Mouse (Mus musculus) embryo, embryonic 10 days (tissue): ENCODE results near the gene Smim24.

Experiments
- DNase-seq: peaks from one replicate; pipeline ENCODE4 v3.0.0-alpha.2; 2015; ENCODE audit warnings: low spot score

The Smim24 gene

DNA sequence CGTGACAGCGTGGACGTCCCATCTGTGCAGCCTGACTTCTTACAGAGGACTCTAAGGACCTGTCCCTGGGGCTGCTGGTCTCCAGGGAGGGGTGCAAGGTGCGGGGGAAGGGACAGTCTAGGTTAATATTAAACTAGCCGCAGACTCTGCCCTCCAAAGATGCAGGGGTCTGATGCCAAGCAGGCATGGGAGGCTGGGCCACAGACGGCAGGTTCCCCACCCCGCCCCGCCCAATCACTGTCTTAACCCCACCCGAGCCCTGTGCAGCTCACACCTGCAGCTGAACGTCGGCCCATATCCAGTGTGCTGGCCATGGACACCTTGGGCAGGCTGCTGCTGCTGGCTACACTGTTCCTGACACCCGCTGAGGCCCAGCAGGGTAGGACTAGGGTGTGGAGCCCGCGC lies at the start of gene Smim24:
Gene Smim24 (plus strand): TSS at position 271 of the 405 bp plus-strand sequence.
- no peak for DNase-seq

GRCm38 (mm10) chr10:81344421-81345161 lies 48.3 kb upstream of the Smim24 start:
- DNase-seq, result no peak

DNA sequence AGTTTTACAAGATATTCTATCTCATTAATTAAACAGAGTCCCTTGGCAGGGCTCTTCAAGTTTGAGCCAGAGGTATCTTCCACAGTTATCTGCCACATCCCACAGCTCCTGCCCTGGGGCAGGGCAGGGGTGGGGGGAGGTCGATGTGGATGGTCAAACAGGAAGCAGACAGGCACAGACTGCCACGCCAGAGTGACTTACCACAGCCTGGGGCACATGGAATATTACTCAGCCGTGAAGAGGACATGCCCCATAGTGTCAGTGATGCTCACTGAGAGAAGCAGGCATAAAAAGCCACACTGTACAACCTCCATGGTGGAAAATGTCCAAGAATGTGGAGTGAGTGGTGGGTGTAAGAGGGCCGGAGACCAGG lies 47.7 kb upstream of the Smim24 start:
- DNase-seq, result no peak

GRCm38 (mm10) chr10:81346453-81347067 lies 46.3 kb upstream of the Smim24 start:
- peak; percentile 85 for DNase-seq

DNA sequence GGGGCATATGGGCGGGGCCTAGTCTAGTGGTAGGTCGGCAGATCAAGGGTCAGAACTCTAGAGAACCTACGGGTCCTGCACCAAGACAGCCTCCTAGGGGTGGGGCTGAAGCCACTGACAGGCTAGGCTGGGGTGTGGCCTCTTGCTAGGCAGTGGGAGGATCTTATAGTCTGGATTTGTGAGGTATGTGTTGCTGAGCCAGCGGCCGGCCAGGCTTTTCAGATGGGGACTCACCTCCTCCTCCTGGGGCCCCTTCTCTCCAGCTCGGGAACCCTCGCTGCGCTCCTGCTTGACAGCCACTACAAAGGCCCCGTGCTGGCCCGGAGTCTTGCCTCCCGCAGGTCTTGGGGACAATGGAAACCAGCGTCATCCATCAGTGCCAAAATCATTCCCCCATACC lies 43.7 kb upstream of the Smim24 start:
- peak; percentile 72 for DNase-seq

- no peak for DNase-seq
Measured at GRCm38 (mm10) chr10:81349961-81350350, 42.9 kb upstream of the Smim24 start.

DNA sequence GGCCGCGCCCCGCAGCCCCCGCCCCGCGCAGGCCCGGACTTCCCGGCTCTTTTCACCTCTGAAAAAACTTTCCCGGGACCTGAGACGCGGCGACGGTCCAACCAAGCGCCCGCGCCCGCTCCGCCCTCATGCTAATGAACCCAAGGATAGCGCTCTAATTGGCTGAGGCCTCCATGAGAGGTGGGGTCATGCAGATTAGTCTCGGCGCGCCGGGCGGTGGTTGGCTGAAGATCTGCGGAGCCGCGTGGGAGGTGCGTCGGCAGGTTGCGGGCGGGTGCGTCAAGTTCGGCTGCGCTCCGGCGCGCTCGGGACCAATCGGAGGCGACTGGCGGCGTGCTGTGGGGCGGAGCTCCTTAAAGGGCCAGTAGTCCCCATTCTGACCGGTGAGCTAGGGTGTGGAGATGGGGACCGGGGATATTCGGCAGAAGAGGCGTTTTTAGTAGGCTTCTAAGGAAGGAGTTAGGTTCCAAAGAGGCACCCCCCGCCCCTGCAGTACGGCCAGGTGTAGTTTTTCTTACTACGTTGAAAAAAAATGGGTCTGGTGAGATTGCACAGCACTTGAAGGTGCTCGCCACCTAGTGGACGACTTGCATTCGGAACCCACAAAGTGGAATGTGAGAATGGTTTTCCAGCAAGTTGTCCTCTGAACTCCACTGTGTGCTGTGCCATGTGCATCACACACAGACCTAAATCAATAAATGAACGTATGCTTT lies 42.3 kb upstream of the Smim24 start, which contains the start of gene Hmg20b:
Gene Hmg20b (minus strand): TSS at position 130 of the 713 bp plus-strand sequence.
- DNase-seq, result peak; percentile 99

GRCm38 (mm10) chr10:81351678-81352291 lies 41.1 kb upstream of the Smim24 start:
- DNase-seq, result no peak

DNA sequence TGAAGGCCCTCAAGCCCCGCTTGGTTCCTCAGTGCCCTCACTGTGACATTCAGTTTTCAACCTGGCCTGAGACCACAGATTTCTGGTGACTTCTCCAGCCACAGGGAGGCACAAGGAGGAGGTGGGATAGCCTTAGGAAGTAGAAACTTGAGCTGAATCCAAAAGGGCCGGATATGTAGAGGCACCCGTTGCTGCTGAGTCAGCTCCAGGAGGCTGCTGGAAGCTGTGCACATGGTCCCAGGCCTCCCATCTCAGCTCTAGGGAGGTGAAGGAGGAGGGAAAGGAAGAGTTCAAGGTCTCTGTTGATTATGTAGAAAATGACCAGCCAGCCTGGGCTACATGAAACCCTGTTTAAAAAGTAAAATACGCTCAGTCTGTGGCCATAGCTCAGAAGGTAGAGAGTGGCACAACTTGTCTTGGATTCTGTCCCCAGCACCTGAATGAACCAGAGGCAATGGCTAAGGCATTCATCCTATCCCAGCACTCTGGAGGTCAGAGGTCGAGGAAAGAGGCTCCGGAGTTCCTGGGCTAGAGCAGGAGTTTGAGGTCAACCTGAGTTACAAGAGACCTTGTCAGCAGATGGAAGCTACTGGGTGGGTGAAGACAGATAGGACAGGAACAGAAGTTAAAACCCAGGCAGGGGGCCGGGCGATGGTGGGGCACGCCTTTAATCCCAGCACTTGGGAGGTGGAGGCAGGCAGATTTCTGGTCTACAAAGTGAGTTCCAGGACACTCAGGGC lies 37.9 kb upstream of the Smim24 start:
- DNase-seq, result no peak

DNA sequence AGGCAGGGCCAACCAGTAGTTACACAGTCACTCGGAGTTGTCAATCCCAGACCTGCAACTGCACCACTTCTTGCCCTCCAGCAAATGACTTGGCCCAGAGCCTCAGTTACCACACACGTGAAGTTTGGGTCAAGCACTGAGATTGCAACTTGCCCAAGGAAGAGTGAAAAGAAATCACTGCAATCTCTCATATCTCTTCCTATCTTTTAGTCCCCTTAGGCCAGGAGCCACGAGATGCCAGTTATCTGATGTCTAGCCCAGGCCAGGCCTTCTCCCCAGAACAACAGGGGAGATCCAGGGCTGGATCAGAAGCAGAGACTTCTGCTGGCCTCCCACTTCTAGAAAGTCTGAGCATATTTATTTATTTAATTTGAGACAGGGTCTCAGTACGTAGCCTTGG lies 37.3 kb upstream of the Smim24 start:
- no peak for DNase-seq

- no peak for DNase-seq
Measured at GRCm38 (mm10) chr10:81356352-81356990, 36.4 kb upstream of the Smim24 start.

DNA sequence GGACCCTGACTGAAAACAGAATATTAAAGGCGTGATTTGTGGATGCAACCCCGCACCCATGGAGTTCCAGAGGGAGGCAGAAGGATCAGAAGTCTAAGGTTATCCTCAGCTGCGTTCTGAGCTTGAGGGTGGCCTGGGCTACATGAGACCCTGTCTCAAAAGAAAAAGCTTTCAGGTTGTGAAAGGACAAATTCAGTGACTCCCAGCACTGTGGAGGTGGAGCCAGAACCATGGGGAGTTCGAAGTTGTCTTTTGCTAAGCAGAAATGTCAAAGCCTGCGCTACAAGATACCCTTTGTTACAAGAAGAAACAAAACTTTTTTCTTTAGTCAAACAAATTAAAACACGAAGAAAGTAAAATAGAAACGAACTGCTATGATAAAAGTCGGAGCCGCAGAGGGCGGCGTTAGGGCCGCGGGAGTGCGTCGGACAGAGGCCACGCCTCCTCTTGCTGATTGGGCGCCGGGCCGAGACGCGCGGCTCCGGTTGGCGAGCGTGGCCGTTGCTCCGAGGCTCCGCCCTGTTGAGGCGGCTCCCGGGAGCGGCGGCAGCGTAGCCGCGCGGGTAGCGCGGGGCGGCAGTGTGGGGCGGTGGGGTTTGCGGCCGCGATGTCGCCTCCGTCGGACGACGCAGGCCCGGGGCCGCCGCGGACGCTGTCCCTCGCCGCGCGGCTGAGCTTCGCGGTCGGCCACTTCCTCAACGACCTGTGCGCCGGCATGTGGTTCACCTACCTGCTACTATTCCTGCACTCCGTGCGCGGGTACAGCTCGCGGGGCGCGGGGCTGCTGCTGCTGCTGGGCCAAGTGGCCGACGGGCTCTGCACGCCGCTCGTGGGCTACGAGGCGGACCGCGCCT lies 35.6 kb upstream of the Smim24 start, which contains the start of gene Mfsd12:
Gene Mfsd12 (plus strand): TSS at position 501 of the 854 bp plus-strand sequence.
- peak; percentile 95 for DNase-seq

- DNase-seq, result no peak
Measured at GRCm38 (mm10) chr10:81358209-81358608, 34.6 kb upstream of the Smim24 start.

DNA sequence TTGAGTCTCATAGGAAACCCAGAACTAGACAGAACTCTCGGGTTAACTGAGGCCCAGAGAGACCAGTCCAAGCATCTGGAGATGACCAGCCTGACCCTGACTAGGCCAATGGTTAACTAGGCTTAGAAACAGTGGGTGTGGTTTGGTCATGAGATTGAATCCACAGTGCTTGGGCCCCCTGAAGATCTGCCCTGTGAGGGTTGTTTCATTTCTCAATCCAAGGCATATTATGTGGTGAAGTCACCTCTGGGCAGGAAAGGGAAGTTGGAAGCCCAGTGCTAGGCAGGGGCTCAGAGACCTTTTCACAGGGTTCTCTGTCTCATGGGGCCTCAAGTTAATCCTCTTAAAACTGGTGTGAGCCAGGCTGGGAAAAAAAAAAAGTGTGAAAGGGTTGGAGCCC lies 34.0 kb upstream of the Smim24 start:
- no peak for DNase-seq

DNA sequence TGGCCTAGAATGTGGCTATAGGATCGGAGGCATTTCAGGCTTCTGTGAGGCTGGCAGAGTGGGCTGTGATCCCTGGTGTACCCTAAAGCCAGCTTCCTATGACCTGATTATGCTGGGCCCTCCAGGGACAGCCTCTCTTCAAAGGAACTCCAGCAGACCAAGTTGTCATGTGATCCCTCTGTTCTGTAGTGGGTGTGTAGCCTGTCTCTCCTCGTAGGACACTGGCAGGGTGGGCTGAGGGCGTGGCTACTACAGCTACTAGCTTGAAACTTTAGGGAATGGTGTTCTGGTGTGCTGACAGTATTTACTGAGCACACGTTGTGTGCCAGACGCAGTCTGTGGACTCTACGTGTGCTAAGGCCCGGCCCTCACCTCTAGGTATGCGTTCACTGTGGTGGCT lies 32.1 kb upstream of the Smim24 start:
- no peak for DNase-seq

GRCm38 (mm10) chr10:81362336-81362949 lies 30.4 kb upstream of the Smim24 start:
- DNase-seq, result no peak

DNA sequence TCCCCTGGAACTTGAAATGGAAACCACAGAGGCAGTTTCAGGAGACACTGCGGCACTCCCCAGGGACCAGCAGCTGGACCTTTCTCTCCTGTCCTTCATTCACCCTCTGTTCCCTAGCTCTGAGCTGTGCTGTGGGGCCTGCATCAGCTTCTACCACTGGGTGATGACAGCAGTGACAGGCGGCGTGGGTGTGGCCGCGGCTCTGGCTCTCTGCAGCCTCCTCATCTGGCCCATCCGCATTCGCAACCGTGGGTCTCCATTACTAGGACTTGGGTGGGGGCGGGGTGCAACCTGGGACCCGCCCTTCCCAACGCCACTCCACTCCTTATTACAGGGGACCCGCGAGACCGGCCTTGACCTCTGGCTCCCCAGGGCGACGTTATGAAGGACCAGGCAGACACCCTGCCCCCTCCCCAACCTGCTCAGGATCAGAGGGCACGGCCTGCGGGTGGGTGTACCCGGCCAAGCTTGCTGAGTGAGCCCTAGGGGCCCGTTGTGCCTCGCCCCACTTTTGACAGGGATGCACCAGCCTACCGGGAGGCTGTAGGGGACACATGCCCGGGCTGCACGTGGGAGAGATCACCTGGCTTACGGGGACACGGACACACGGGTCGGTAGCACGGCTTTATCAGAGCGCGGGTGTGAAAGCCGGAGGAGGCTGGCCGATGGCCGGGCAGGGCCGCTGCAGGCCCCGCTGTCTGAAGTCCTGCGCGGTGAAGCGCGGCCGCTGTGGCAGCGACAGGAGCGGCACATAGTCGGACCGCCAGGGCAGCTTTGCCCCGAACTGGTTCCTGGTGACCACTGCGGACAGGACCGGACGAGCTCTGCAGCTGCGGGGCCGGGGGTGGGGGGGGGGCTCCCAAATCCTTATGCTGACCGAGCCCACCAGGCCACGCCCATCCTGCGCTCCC lies 29.2 kb upstream of the Smim24 start:
- no peak for DNase-seq

- no peak for DNase-seq
Measured at GRCm38 (mm10) chr10:81364666-81365065, 28.2 kb upstream of the Smim24 start.

- DNase-seq, result no peak
Measured at GRCm38 (mm10) chr10:81365073-81365472, 27.8 kb upstream of the Smim24 start.
